Mouse (Mus musculus): ENCODE measurements at regions not wholly inside any gene's neighbourhood (a gene's known extent, or its start where the extent isn't known, plus 50 kb on each side); places are given as distances from the start of the nearest gene placed in this dataset.
"Not testable (repeated sequence)": the region's sequence is repeated elsewhere in the genome, so short reads cannot be mapped to it uniquely, and the experiment has no call there.

GRCm38 (mm10) chr6:31140000-31140399 lies 181.1 kb upstream of the Klf14 start:
- DNase-seq (ENCODE audit: low spot score): no peak
- Histone ChIP-seq H3K4me1 (replicated peaks; ENCODE audit: control insufficient read depth, insufficient read depth, low read length) (no peaks in the 10 kb centered on the region), H3K27me3 (ENCODE audit: control insufficient read depth, insufficient read depth, low read length) (no peaks in the 10 kb centered on the region), H3K4me3 (replicated peaks; ENCODE audit: low read length) (no peak overlapping the region), H3K9me3 (ENCODE audit: control insufficient read depth, low read length) (no peaks in the 10 kb centered on the region), H3K4me2 (replicated peaks) (no peak overlapping the region), H3K27ac (no peak overlapping the region), H3K36me3 (replicated peaks; ENCODE audit: control insufficient read depth, insufficient read depth) (no peaks in the 10 kb centered on the region), H3K9ac (no peak overlapping the region)
- WGBS: 89% methylated on average over 9 of the region's 9 CpGs
- no peak for ATAC-seq (ENCODE audit: low FRiP score)

- 88% methylated on average over 5 of the region's 5 CpGs for WGBS
- ATAC-seq (ENCODE audit: low FRiP score) (no peak), DNase-seq (ENCODE audit: low spot score) (no peak)
- H3K4me3 ChIP-seq (replicated peaks; ENCODE audit: low read length): no peak overlapping the region
- H3K9ac ChIP-seq: no peak overlapping the region
- no peaks in the 10 kb centered on the region for H3K4me1 ChIP-seq (replicated peaks; ENCODE audit: control insufficient read depth, insufficient read depth, low read length)
- no peak overlapping the region for H3K4me2 ChIP-seq (replicated peaks)
- no peaks in the 10 kb centered on the region for H3K9me3 ChIP-seq (ENCODE audit: control insufficient read depth, low read length)
- no peaks in the 10 kb centered on the region for H3K27me3 ChIP-seq (ENCODE audit: control insufficient read depth, insufficient read depth, low read length)
- H3K27ac ChIP-seq: no peak overlapping the region
- no peaks in the 10 kb centered on the region for H3K36me3 ChIP-seq (replicated peaks; ENCODE audit: control insufficient read depth, insufficient read depth)
Measured at GRCm38 (mm10) chr6:31140593-31140992, 181.7 kb upstream of the Klf14 start.

- DNase-seq (ENCODE audit: low spot score): no peak
- Histone ChIP-seq H3K36me3 (replicated peaks; ENCODE audit: control insufficient read depth, insufficient read depth) (no peaks in the 10 kb centered on the region), H3K27me3 (ENCODE audit: control insufficient read depth, insufficient read depth, low read length) (no peaks in the 10 kb centered on the region), H3K4me2 (replicated peaks) (no peak overlapping the region), H3K4me3 (replicated peaks; ENCODE audit: low read length) (no peak overlapping the region), H3K9me3 (ENCODE audit: control insufficient read depth, low read length) (no peaks in the 10 kb centered on the region), H3K9ac (no peak overlapping the region), H3K27ac (no peak overlapping the region), H3K4me1 (replicated peaks; ENCODE audit: control insufficient read depth, insufficient read depth, low read length) (no peaks in the 10 kb centered on the region)
- no peak for ATAC-seq (ENCODE audit: low FRiP score)
- WGBS: 79% methylated on average over 6 of the region's 6 CpGs
Measured at GRCm38 (mm10) chr6:31141486-31141885, 182.6 kb upstream of the Klf14 start.

GRCm38 (mm10) chr6:31142479-31143007 lies 183.7 kb upstream of the Klf14 start:
- not testable (repeated sequence) for DNase-seq (ENCODE audit: low spot score); H3K9ac ChIP-seq; H3K27me3 ChIP-seq (ENCODE audit: control insufficient read depth, insufficient read depth, low read length); H3K4me1 ChIP-seq (replicated peaks; ENCODE audit: control insufficient read depth, insufficient read depth, low read length); H3K36me3 ChIP-seq (replicated peaks; ENCODE audit: control insufficient read depth, insufficient read depth); H3K9me3 ChIP-seq (ENCODE audit: control insufficient read depth, low read length); H3K4me2 ChIP-seq (replicated peaks); H3K27ac ChIP-seq; H3K4me3 ChIP-seq (replicated peaks; ENCODE audit: low read length); ATAC-seq (ENCODE audit: low FRiP score)
- WGBS: 95% methylated on average over 15 of the region's 15 CpGs

- H3K27ac ChIP-seq: no peak overlapping the region
- no peak overlapping the region for H3K4me2 ChIP-seq (replicated peaks)
- no peaks in the 10 kb centered on the region for H3K27me3 ChIP-seq (ENCODE audit: control insufficient read depth, insufficient read depth, low read length)
- H3K36me3 ChIP-seq (replicated peaks; ENCODE audit: control insufficient read depth, insufficient read depth): no peaks in the 10 kb centered on the region
- H3K9ac ChIP-seq: no peak overlapping the region
- ATAC-seq (ENCODE audit: low FRiP score) (no peak), DNase-seq (ENCODE audit: low spot score) (no peak)
- no peaks in the 10 kb centered on the region for H3K9me3 ChIP-seq (ENCODE audit: control insufficient read depth, low read length)
- H3K4me3 ChIP-seq (replicated peaks; ENCODE audit: low read length): no peak overlapping the region
- 85% methylated on average over 10 of the region's 10 CpGs for WGBS
- H3K4me1 ChIP-seq (replicated peaks; ENCODE audit: control insufficient read depth, insufficient read depth, low read length): no peaks in the 10 kb centered on the region
Measured at GRCm38 (mm10) chr6:31145687-31146086, 186.8 kb upstream of the Klf14 start.

- ATAC-seq (ENCODE audit: low FRiP score) (no peak), DNase-seq (ENCODE audit: low spot score) (no peak)
- no peaks in the 10 kb centered on the region for H3K36me3 ChIP-seq (replicated peaks; ENCODE audit: control insufficient read depth, insufficient read depth)
- WGBS: 37% methylated on average over 5 of the region's 5 CpGs
- H3K4me2 ChIP-seq (replicated peaks): no peak overlapping the region
- no peaks in the 10 kb centered on the region for H3K9me3 ChIP-seq (ENCODE audit: control insufficient read depth, low read length)
- H3K9ac ChIP-seq: no peak overlapping the region
- no peak overlapping the region for H3K27ac ChIP-seq
- no peaks in the 10 kb centered on the region for H3K27me3 ChIP-seq (ENCODE audit: control insufficient read depth, insufficient read depth, low read length)
- H3K4me3 ChIP-seq (replicated peaks; ENCODE audit: low read length): no peak overlapping the region
- no peaks in the 10 kb centered on the region for H3K4me1 ChIP-seq (replicated peaks; ENCODE audit: control insufficient read depth, insufficient read depth, low read length)
Measured at GRCm38 (mm10) chr6:31146779-31147178, 187.9 kb upstream of the Klf14 start.

- H3K4me2 ChIP-seq (replicated peaks): no peak overlapping the region
- H3K4me3 ChIP-seq (replicated peaks; ENCODE audit: low read length): no peak overlapping the region
- H3K36me3 ChIP-seq (replicated peaks; ENCODE audit: control insufficient read depth, insufficient read depth): no peaks in the 10 kb centered on the region
- no peaks in the 10 kb centered on the region for H3K4me1 ChIP-seq (replicated peaks; ENCODE audit: control insufficient read depth, insufficient read depth, low read length)
- DNase-seq (ENCODE audit: low spot score) (no peak), ATAC-seq (ENCODE audit: low FRiP score) (no peak)
- H3K9me3 ChIP-seq (ENCODE audit: control insufficient read depth, low read length): no peaks in the 10 kb centered on the region
- H3K27me3 ChIP-seq (ENCODE audit: control insufficient read depth, insufficient read depth, low read length): no peaks in the 10 kb centered on the region
- H3K27ac ChIP-seq: no peak overlapping the region
- no peak overlapping the region for H3K9ac ChIP-seq
- WGBS: 83% methylated on average over 10 of the region's 10 CpGs
Measured at GRCm38 (mm10) chr6:31147682-31148081, 188.8 kb upstream of the Klf14 start.

- WGBS: 69% methylated on average over 8 of the region's 8 CpGs
Measured at GRCm38 (mm10) chr6:31148311-31148856, 189.5 kb upstream of the Klf14 start.

GRCm38 (mm10) chr6:31149164-31149563 lies 190.3 kb upstream of the Klf14 start:
- Histone ChIP-seq H3K27ac (no peak overlapping the region), H3K9ac (no peak overlapping the region), H3K36me3 (replicated peaks; ENCODE audit: control insufficient read depth, insufficient read depth) (no peaks in the 10 kb centered on the region), H3K9me3 (ENCODE audit: control insufficient read depth, low read length) (no peaks in the 10 kb centered on the region), H3K4me2 (replicated peaks) (no peak overlapping the region), H3K4me3 (replicated peaks; ENCODE audit: low read length) (no peak overlapping the region), H3K4me1 (replicated peaks; ENCODE audit: control insufficient read depth, insufficient read depth, low read length) (no peaks in the 10 kb centered on the region), H3K27me3 (ENCODE audit: control insufficient read depth, insufficient read depth, low read length) (no peaks in the 10 kb centered on the region)
- no peak for ATAC-seq (ENCODE audit: low FRiP score)
- 95% methylated on average over 6 of the region's 6 CpGs for WGBS
- no peak for DNase-seq (ENCODE audit: low spot score)

More at GRCm38 (mm10) chr6:31148311-31148856, 189.5 kb upstream of the Klf14 start:
- Histone ChIP-seq H3K9ac (no peak overlapping the region), H3K4me1 (replicated peaks; ENCODE audit: control insufficient read depth, insufficient read depth, low read length) (no peaks in the 10 kb centered on the region), H3K9me3 (ENCODE audit: control insufficient read depth, low read length) (no peaks in the 10 kb centered on the region), H3K27me3 (ENCODE audit: control insufficient read depth, insufficient read depth, low read length) (no peaks in the 10 kb centered on the region), H3K27ac (no peak overlapping the region), H3K4me3 (replicated peaks; ENCODE audit: low read length) (no peak overlapping the region), H3K36me3 (replicated peaks; ENCODE audit: control insufficient read depth, insufficient read depth) (no peaks in the 10 kb centered on the region), H3K4me2 (replicated peaks) (no peak overlapping the region)
- ATAC-seq (ENCODE audit: low FRiP score): no peak
- no peak for DNase-seq (ENCODE audit: low spot score)

- no peaks in the 10 kb centered on the region for H3K4me1 ChIP-seq (replicated peaks; ENCODE audit: control insufficient read depth, insufficient read depth, low read length)
- no peaks in the 10 kb centered on the region for H3K27me3 ChIP-seq (ENCODE audit: control insufficient read depth, insufficient read depth, low read length)
- 88% methylated on average over 8 of the region's 8 CpGs for WGBS
- H3K36me3 ChIP-seq (replicated peaks; ENCODE audit: control insufficient read depth, insufficient read depth): no peaks in the 10 kb centered on the region
- DNase-seq (ENCODE audit: low spot score) (no peak), ATAC-seq (ENCODE audit: low FRiP score) (no peak)
- no peak overlapping the region for H3K9ac ChIP-seq
- no peaks in the 10 kb centered on the region for H3K9me3 ChIP-seq (ENCODE audit: control insufficient read depth, low read length)
- no peak overlapping the region for H3K4me3 ChIP-seq (replicated peaks; ENCODE audit: low read length)
- no peak overlapping the region for H3K4me2 ChIP-seq (replicated peaks)
- no peak overlapping the region for H3K27ac ChIP-seq
Measured at GRCm38 (mm10) chr6:31150416-31150815, 191.5 kb upstream of the Klf14 start.
